Mouse (Mus musculus): ENCODE results near the gene Otof. TPM values are rescaled to one million over a fixed set of nuclear protein-coding genes. Genes with fewer than 3 reads are reported as not detected.

The Otof gene
- total RNA-seq, 2 experiments from 2014 or later = 0.10 to 0.14 TPM

- intact Hi-C loops (cut with DNase I) = no loop called here
- H3K27ac ChIP-seq = no peak overlapping the region
- no peak for DNase-seq
Measured at GRCm38 (mm10) chr5:30470454-30470853, 8.7 kb upstream of the Otof start.

GRCm38 (mm10) chr5:30466315-30466714 is 4.6 kb upstream of the Otof start:
- no peak for TF ChIP-seq CTCF (IDR thresholded peaks at IDR 0.05)

More at GRCm38 (mm10) chr5:30470454-30470853, 8.7 kb upstream of the Otof start:
- no peak for TF ChIP-seq CTCF (IDR thresholded peaks at IDR 0.05)
- H3K4me3 ChIP-seq = no peak overlapping the region

GRCm38 (mm10) chr5:30465861-30466260 is 4.1 kb upstream of the Otof start, which contains the start of gene 1700001C02Rik:
1700001C02Rik (plus strand) TSS chr5:30466047.
- DNase-seq = peak; percentile 32
- H3K4me3 ChIP-seq = peak within 1 kb of the TSS; percentile 34
- intact Hi-C loops (cut with DNase I) = no loop called here
- TF ChIP-seq CTCF (IDR thresholded peaks at IDR 0.05) = no peak
- no peak within 1 kb of the TSS for H3K27ac ChIP-seq

More at GRCm38 (mm10) chr5:30466315-30466714, 4.6 kb upstream of the Otof start:
- DNase-seq = no peak
- intact Hi-C loops (cut with DNase I) = no loop called here
- H3K27ac ChIP-seq = no peak overlapping the region
- peak overlapping the region; percentile 34 for H3K4me3 ChIP-seq

- no peak for TF ChIP-seq CTCF (IDR thresholded peaks at IDR 0.05)
- DNase-seq = no peak
- H3K4me3 ChIP-seq = no peak overlapping the region
- intact Hi-C loops (cut with DNase I) = no loop called here
- H3K27ac ChIP-seq = no peak overlapping the region
Measured at GRCm38 (mm10) chr5:30460155-30460554, 1.6 kb downstream of the Otof start.

GRCm38 (mm10) chr5:30456056-30456455 is 5.7 kb downstream of the Otof start:
- peak; percentile 17; the same call in 1 of the 2 replicates for TF ChIP-seq CTCF (IDR thresholded peaks at IDR 0.05)
- no peak for DNase-seq
- no peak overlapping the region for H3K4me3 ChIP-seq
- no peak overlapping the region for H3K27ac ChIP-seq
- intact Hi-C loops (cut with DNase I) = no loop called here

GRCm38 (mm10) chr5:30444327-30444895 is 17.3 kb downstream of the Otof start:
- no peak for DNase-seq
- intact Hi-C loops (cut with DNase I) = no loop called here
- TF ChIP-seq CTCF (IDR thresholded peaks at IDR 0.05) = no peak
- no peak overlapping the region for H3K4me3 ChIP-seq
- no peak overlapping the region for H3K27ac ChIP-seq

- intact Hi-C loops (cut with DNase I) = no loop called here
Measured at GRCm38 (mm10) chr5:30442196-30442595, 19.5 kb downstream of the Otof start.

GRCm38 (mm10) chr5:30440308-30440906 is 21.3 kb downstream of the Otof start:
- Histone ChIP-seq H3K4me3 (no peak overlapping the region), H3K27ac (no peak overlapping the region)
- TF ChIP-seq CTCF (IDR thresholded peaks at IDR 0.05) = no peak
- no peak for DNase-seq
- intact Hi-C loops (cut with DNase I) = no loop called here

More at GRCm38 (mm10) chr5:30442196-30442595, 19.5 kb downstream of the Otof start:
- Histone ChIP-seq H3K4me3 (no peak overlapping the region), H3K27ac (no peak overlapping the region)
- TF ChIP-seq CTCF (IDR thresholded peaks at IDR 0.05) = peak; percentile 21; the same call in 1 of the 2 replicates
- DNase-seq = no peak

GRCm38 (mm10) chr5:30438931-30439330 is 22.8 kb downstream of the Otof start:
- TF ChIP-seq CTCF (IDR thresholded peaks at IDR 0.05) = no peak
- Histone ChIP-seq H3K27ac (no peak overlapping the region), H3K4me3 (no peak overlapping the region)
- no peak for DNase-seq
- intact Hi-C loops (cut with DNase I) = no loop called here

GRCm38 (mm10) chr5:30427406-30427805 is 34.3 kb downstream of the Otof start:
- H3K4me3 ChIP-seq = no peak overlapping the region
- intact Hi-C loops (cut with DNase I) = no loop called here
- no peak for TF ChIP-seq CTCF (IDR thresholded peaks at IDR 0.05)
- H3K27ac ChIP-seq = no peak overlapping the region
- no peak for DNase-seq

- H3K4me3 ChIP-seq = no peak overlapping the region
- peak; percentile 55 for DNase-seq
- no peak overlapping the region for H3K27ac ChIP-seq
- intact Hi-C loops (cut with DNase I) = loop anchor here (5.0 kb wide), 2 partner anchors 59 to 214 kb away; no protein-coding TSS in a partner anchor
- peak; percentile 79 for TF ChIP-seq CTCF (IDR thresholded peaks at IDR 0.05)
Measured at GRCm38 (mm10) chr5:30423572-30424244, 38.0 kb downstream of the Otof start.

GRCm38 (mm10) chr5:30423121-30423520 is 38.6 kb downstream of the Otof start:
- TF ChIP-seq CTCF (IDR thresholded peaks at IDR 0.05) = no peak
- Histone ChIP-seq H3K27ac (no peak overlapping the region), H3K4me3 (no peak overlapping the region)
- DNase-seq = no peak
- intact Hi-C loops (cut with DNase I) = loop anchor here (5.0 kb wide), 2 partner anchors 59 to 214 kb away; no protein-coding TSS in a partner anchor

GRCm38 (mm10) chr5:30416665-30417064 is 45.1 kb downstream of the Otof start:
- Histone ChIP-seq H3K27ac (no peak overlapping the region), H3K4me3 (no peak overlapping the region)
- no peak for DNase-seq
- intact Hi-C loops (cut with DNase I) = no loop called here
- TF ChIP-seq CTCF (IDR thresholded peaks at IDR 0.05) = no peak

Data from gastrocnemius, adult 2 months (tissue).